Mouse (Mus musculus): ENCODE results near the gene Cfap299.

GRCm38 (mm10) chr5:98692070-98692469 is 363.0 kb downstream of the Cfap299 start:
- no peak for TF ChIP-seq CTCF (conservative IDR thresholded peaks at IDR 0.05; ENCODE audit: low read length)
- no peak for TF ChIP-seq POU5F1 (IDR thresholded peaks at IDR 0.05; ENCODE audit: borderline replicate concordance, low read length)
- TF ChIP-seq NANOG (IDR thresholded peaks at IDR 0.05; ENCODE audit: borderline replicate concordance, low read length): no peak
